Mouse (Mus musculus): ENCODE data around the gene Lars2.

DNA sequence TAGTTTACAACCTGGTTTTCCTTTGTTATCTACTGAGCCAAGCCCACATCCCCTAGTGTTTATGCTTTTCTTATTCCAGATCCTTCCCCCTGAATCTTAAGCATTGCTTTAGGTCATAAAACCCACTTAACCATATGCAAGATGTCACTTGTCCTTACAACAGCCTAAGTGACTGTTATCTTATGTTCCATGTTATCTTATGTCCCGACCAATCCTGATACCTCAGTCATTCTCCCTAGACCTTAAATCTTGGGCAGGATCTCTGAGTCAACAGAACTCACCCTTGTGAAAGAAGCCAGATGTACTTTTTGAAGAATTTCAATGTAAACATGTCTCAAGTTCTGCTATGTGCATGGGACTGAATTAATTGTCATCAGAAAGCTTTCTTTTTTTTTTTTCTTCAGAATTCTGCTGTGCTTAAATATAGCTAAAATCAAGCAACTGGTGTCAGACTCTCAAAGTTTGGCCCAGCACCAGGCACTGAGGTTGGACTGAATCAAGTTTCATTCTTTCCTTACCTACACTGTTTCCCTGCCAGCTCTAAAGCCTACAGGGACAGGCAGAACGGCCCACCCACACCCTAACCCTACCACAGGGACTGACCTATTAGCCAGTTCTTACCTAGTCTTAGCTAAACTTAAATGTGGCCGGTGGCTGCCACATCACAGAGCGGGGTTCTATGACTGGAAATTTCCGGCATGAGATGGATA, 24.6 kb downstream of the Lars2 start:
- TF ChIP-seq POLR2A (IDR thresholded peaks at IDR 0.05; ENCODE audit: borderline replicate concordance, insufficient read depth, low read length) (no peak), CTCF (IDR thresholded peaks at IDR 0.05; ENCODE audit: borderline replicate concordance, insufficient read depth, low read depth, low read length) (no peak)

Data from cerebellum, adult 2 months (tissue).